Mouse (Mus musculus) liver, embryonic 15.5 days (tissue): Measurements from ENCODE around the gene Spem1. TPM values are rescaled to one million over a fixed set of nuclear protein-coding genes. Genes with fewer than 3 reads are reported as not detected.
A peak's percentile ranks its signal among the peaks of the same experiment; 100 is the strongest.

Experiments used
- ATAC-seq: fragments of 200-750 bp; cut with Nextera tagmentation; 2 replicates; pipeline ENCODE4 v1.8.0; 2017; ENCODE audit warnings: moderate number of reproducible peaks, mild to moderate bottlenecking, moderate library complexity; ENCODE audit not compliant: insufficient read depth
- H3K27ac ChIP-seq: fragments of 300-500 bp; sonication (generic); replicated peaks from 2 replicates; pipeline ENCODE4 v1.5.1; 2015; ENCODE audit warnings: mild to moderate bottlenecking, inconsistent platforms
- H3K27me3 ChIP-seq: fragments of 300-500 bp; sonication (generic); 2 replicates; pipeline ENCODE4 v1.6.1; 2015; ENCODE audit warnings: mild to moderate bottlenecking, inconsistent platforms
- H3K36me3 ChIP-seq: fragments of 300-500 bp; sonication (generic); replicated peaks from 2 replicates; pipeline ENCODE4 v1.6.1; 2015; ENCODE audit warnings: moderate library complexity, mild to moderate bottlenecking, inconsistent platforms
- H3K4me1 ChIP-seq: fragments of 300-500 bp; sonication (generic); replicated peaks from 2 replicates; pipeline ENCODE4 v1.6.1; 2015; ENCODE audit warnings: inconsistent platforms
- H3K4me2 ChIP-seq: fragments of 300-500 bp; sonication (generic); 2 replicates; pipeline ENCODE4 v1.6.1; 2015; ENCODE audit warnings: moderate library complexity, mild to moderate bottlenecking, inconsistent platforms
- H3K4me3 ChIP-seq: fragments of 300-500 bp; sonication (generic); replicated peaks from 2 replicates; pipeline ENCODE4 v1.5.1; 2015; ENCODE audit warnings: mild to moderate bottlenecking, inconsistent platforms
- H3K9ac ChIP-seq: fragments of 300-500 bp; sonication (generic); 2 replicates; pipeline ENCODE4 v1.6.1; 2015; ENCODE audit warnings: moderate library complexity, mild to moderate bottlenecking, inconsistent platforms
- H3K9me3 ChIP-seq: fragments of 300-500 bp; sonication (generic); replicated peaks from 2 replicates; pipeline ENCODE4 v1.6.1; 2016; ENCODE audit warnings: inconsistent platforms
- WGBS: fragments of 180-500 bp; shearing (Covaris S2); methylation state at CpG from one replicate; pipeline ENCODE4 v1.1.7; 2015; ENCODE audit warnings: mixed read lengths; ENCODE audit not compliant: insufficient replicate concordance; 5-methylcytosine and 5-hydroxymethylcytosine counted together
- polyA plus RNA-seq: library from polyadenylated mRNA; unstranded; fragments of >200 nt; fragmentation: Nextera tagmentation; extraction: Ambion mirVana; gene quantifications from 2 replicates; pipeline ENCODE4 v1.2.1, GENCODE M21; 2015

Gene Spem1
- polyA plus RNA-seq, 1 experiment from 2014 or later: not detected

GRCm38 (mm10) chr11:69850754-69851153 is 28.8 kb upstream of the Spem1 start:
- no peak for ATAC-seq
- H3K9ac ChIP-seq: no peak overlapping the region
- no peaks in the 10 kb centered on the region for H3K9me3 ChIP-seq
- H3K27me3 ChIP-seq: no peaks in the 10 kb centered on the region
- peak overlapping the region; percentile 97 for H3K27ac ChIP-seq
- H3K36me3 ChIP-seq: peaks cover 55% of the 10 kb centered on the region
- no peak overlapping the region for H3K4me3 ChIP-seq
- H3K4me2 ChIP-seq: peak overlapping the region; percentile 11
- peaks cover 97% of the 10 kb centered on the region for H3K4me1 ChIP-seq
- WGBS: 38% methylated on average over 8 of the region's 8 CpGs

- H3K27ac ChIP-seq: peak overlapping the region; percentile 97
- H3K9ac ChIP-seq: no peak overlapping the region
- H3K4me2 ChIP-seq: 0 out of 2 replicates have a peak overlapping the region, but pooled peaks have one; percentile 11
- no peaks in the 10 kb centered on the region for H3K9me3 ChIP-seq
- no peaks in the 10 kb centered on the region for H3K27me3 ChIP-seq
- WGBS: 80% methylated on average over 15 of the region's 15 CpGs
- peaks cover 55% of the 10 kb centered on the region for H3K36me3 ChIP-seq
- no peak for ATAC-seq
- no peak overlapping the region for H3K4me3 ChIP-seq
- peaks cover 96% of the 10 kb centered on the region for H3K4me1 ChIP-seq
Measured at GRCm38 (mm10) chr11:69849884-69850283, 27.9 kb upstream of the Spem1 start.

GRCm38 (mm10) chr11:69849128-69849527 is 27.1 kb upstream of the Spem1 start:
- no peak for ATAC-seq
- WGBS: 71% methylated on average over 9 of the region's 9 CpGs
- H3K4me2 ChIP-seq: 0 out of 2 replicates have a peak overlapping the region, but pooled peaks have one; percentile 94
- no peak overlapping the region for H3K4me3 ChIP-seq
- H3K9ac ChIP-seq: no peak overlapping the region
- H3K27me3 ChIP-seq: no peaks in the 10 kb centered on the region
- peaks cover 55% of the 10 kb centered on the region for H3K36me3 ChIP-seq
- peaks cover 90% of the 10 kb centered on the region for H3K4me1 ChIP-seq
- peak overlapping the region; percentile 97 for H3K27ac ChIP-seq
- H3K9me3 ChIP-seq: no peaks in the 10 kb centered on the region

- Histone ChIP-seq H3K4me1 (peaks cover 88% of the 10 kb centered on the region), H3K27ac (peak overlapping the region; percentile 97), H3K27me3 (no peaks in the 10 kb centered on the region), H3K36me3 (peaks cover 55% of the 10 kb centered on the region), H3K9me3 (no peaks in the 10 kb centered on the region), H3K9ac (peak overlapping the region; percentile 86; the same call in 1 of the 2 replicates), H3K4me3 (peak overlapping the region; percentile 79), H3K4me2 (peak overlapping the region; percentile 94)
- ATAC-seq: no peak
- WGBS: 93% methylated on average over 6 of the region's 6 CpGs
Measured at GRCm38 (mm10) chr11:69848021-69848420, 26.0 kb upstream of the Spem1 start.

- H3K9me3 ChIP-seq: no peaks in the 10 kb centered on the region
- H3K9ac ChIP-seq: peak overlapping the region; percentile 86
- peaks cover 45% of the 10 kb centered on the region for H3K36me3 ChIP-seq
- H3K4me1 ChIP-seq: peaks cover 83% of the 10 kb centered on the region
- peak; percentile 60 for ATAC-seq
- H3K4me3 ChIP-seq: peak overlapping the region; percentile 79
- peak overlapping the region; percentile 94 for H3K4me2 ChIP-seq
- peak overlapping the region; percentile 97 for H3K27ac ChIP-seq
- no peaks in the 10 kb centered on the region for H3K27me3 ChIP-seq
- 11% methylated on average over 37 of the region's 37 CpGs for WGBS
Measured at GRCm38 (mm10) chr11:69846738-69847688, 25.0 kb upstream of the Spem1 start.

GRCm38 (mm10) chr11:69846198-69846680 is 24.3 kb upstream of the Spem1 start, which contains the start of gene Plscr3:
Gene Plscr3, plus strand, starts transcription at chr11:69846376.
- H3K9ac ChIP-seq: peak within 1 kb of the TSS; percentile 86
- peaks cover 76% of the 10 kb centered on the region for H3K4me1 ChIP-seq
- H3K4me3 ChIP-seq: peak within 1 kb of the TSS; percentile 79
- peak within 1 kb of the TSS; percentile 97 for H3K27ac ChIP-seq
- ATAC-seq: peak; percentile 85
- H3K36me3 ChIP-seq: peaks cover 37% of the 10 kb centered on the region
- no peaks in the 10 kb centered on the region for H3K9me3 ChIP-seq
- peak within 1 kb of the TSS; percentile 94 for H3K4me2 ChIP-seq
- under 1% methylated on average over 38 of the region's 38 CpGs for WGBS
- no peaks in the 10 kb centered on the region for H3K27me3 ChIP-seq

- ATAC-seq: peak; percentile 8
- Histone ChIP-seq H3K27ac (peak overlapping the region; percentile 92), H3K4me2 (peak overlapping the region; percentile 95), H3K4me1 (peaks cover 70% of the 10 kb centered on the region), H3K4me3 (peak overlapping the region; percentile 78), H3K9me3 (no peaks in the 10 kb centered on the region), H3K27me3 (peaks cover 42% of the 10 kb centered on the region), H3K36me3 (0 out of 2 replicates have a peak, but pooled peaks cover 4% of the 10 kb centered on the region), H3K9ac (peak overlapping the region; percentile 81)
- 2% methylated on average over 7 of the region's 7 CpGs for WGBS
Measured at GRCm38 (mm10) chr11:69838714-69839104, 16.7 kb upstream of the Spem1 start.

GRCm38 (mm10) chr11:69837952-69838713 is 16.2 kb upstream of the Spem1 start, which contains the start of gene Tmem256:
Gene Tmem256, plus strand, starts transcription at chr11:69838514.
- peak; percentile 89 for ATAC-seq
- Histone ChIP-seq H3K9me3 (no peaks in the 10 kb centered on the region), H3K9ac (peak within 1 kb of the TSS; percentile 81), H3K4me3 (peak within 1 kb of the TSS; percentile 78), H3K4me1 (peaks cover 72% of the 10 kb centered on the region), H3K4me2 (peak within 1 kb of the TSS; percentile 95), H3K36me3 (0 out of 2 replicates have a peak, but pooled peaks cover 4% of the 10 kb centered on the region), H3K27ac (peak within 1 kb of the TSS; percentile 92), H3K27me3 (peaks cover 48% of the 10 kb centered on the region)
- WGBS: under 1% methylated on average over 34 of the region's 34 CpGs

GRCm38 (mm10) chr11:69837604-69837951 is 15.6 kb upstream of the Spem1 start, which contains the start of gene Nlgn2:
Gene Nlgn2, minus strand, starts transcription at chr11:69837784.
- Histone ChIP-seq H3K4me1 (peaks cover 67% of the 10 kb centered on the region), H3K4me3 (peak within 1 kb of the TSS; percentile 78), H3K27ac (peak within 1 kb of the TSS; percentile 92), H3K4me2 (peak within 1 kb of the TSS; percentile 95), H3K36me3 (0 out of 2 replicates have a peak, but pooled peaks cover 4% of the 10 kb centered on the region), H3K9me3 (no peaks in the 10 kb centered on the region), H3K27me3 (peaks cover 53% of the 10 kb centered on the region), H3K9ac (peak within 1 kb of the TSS; percentile 81)
- peak; percentile 26 for ATAC-seq
- 0% methylated on average over 32 of the region's 32 CpGs for WGBS

- no peak for ATAC-seq
- peak overlapping the region; percentile 95 for H3K4me2 ChIP-seq
- no peaks in the 10 kb centered on the region for H3K9me3 ChIP-seq
- H3K9ac ChIP-seq: peak overlapping the region; percentile 57
- peak overlapping the region; percentile 78 for H3K4me3 ChIP-seq
- 0 out of 2 replicates have a peak, but pooled peaks cover 4% of the 10 kb centered on the region for H3K36me3 ChIP-seq
- WGBS: 2% methylated on average over 51 of the region's 52 CpGs
- H3K27me3 ChIP-seq: peaks cover 60% of the 10 kb centered on the region
- H3K4me1 ChIP-seq: peaks cover 66% of the 10 kb centered on the region
- 0 out of 2 replicates have a peak overlapping the region, but pooled peaks have one; percentile 92 for H3K27ac ChIP-seq
Measured at GRCm38 (mm10) chr11:69836703-69837576, 15.0 kb upstream of the Spem1 start.
